Mouse (Mus musculus): ENCODE data around the gene Bicdl1. TPM values are rescaled to one million over a fixed set of nuclear protein-coding genes. Genes with fewer than 3 reads are reported as not detected.

Bicdl1 gene
- polyA plus RNA-seq, 2 experiments: 0.98 to 2.1 TPM

DNA sequence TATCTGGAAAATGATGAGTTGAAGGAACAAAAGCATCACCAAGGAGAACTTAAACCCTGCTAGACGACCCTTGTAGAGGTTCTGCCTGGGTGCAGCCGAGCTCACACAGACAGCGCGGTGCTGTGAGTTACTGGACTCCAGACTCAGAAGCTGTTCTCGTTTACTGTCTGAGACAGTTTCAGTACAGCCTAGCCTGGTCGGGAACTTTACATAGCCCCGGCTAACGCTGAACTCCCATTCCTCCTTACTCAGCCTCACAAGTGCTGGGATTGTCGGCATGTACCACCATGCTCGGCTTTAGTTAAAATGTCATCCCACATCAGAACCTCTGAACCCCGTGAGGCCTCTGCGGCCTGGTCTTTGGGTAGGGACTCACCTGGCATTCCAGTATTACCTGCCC, 62.4 kb downstream of the Bicdl1 start:
- H3K36me3 ChIP-seq (replicated peaks; ENCODE audit: control insufficient read depth, insufficient read depth, low read depth): no peaks in the 10 kb centered on the region
- no peak for DNase-seq (ENCODE audit: low read depth in 3 of 3, low spot score in 3 of 3)

DNA sequence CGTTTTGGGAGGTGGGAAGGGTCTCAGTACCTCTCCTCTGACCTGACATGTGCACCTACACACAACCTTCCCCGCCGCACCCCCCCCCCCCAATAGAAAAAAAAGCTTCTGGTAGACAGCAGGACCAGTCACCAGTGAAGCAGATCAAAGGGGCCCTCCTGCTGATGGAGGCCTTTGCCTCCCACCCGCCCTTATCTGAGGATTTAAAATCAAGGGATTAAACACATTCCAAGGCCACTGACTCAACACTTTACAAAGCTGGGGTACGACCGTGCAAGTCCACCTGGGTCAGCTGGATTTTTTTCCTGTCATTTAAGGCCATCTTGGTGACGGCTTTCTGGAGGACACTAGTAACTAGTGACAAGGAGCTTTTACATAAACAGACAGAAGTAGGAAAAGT, 63.5 kb downstream of the Bicdl1 start:
- Histone ChIP-seq H3K4me3 (ENCODE audit: insufficient read depth in 1 of 2, low read depth in 2 of 2, low read length in 2 of 2) (no peak overlapping the region), H3K27ac (no peak overlapping the region), H3K4me2 (ENCODE audit: low read depth) (no peak overlapping the region), H3K27me3 (ENCODE audit: control insufficient read depth, insufficient read depth, low read length) (no peaks in the 10 kb centered on the region), H3K4me1 (replicated peaks; ENCODE audit: control insufficient read depth in 2 of 2, insufficient read depth in 2 of 2, low read length in 1 of 2) (no peaks in the 10 kb centered on the region), H3K9ac (replicated peaks) (no peak overlapping the region), H3K36me3 (replicated peaks; ENCODE audit: control insufficient read depth, insufficient read depth, low read depth) (no peaks in the 10 kb centered on the region), H3K9me3 (ENCODE audit: control insufficient read depth, low read length) (no peaks in the 10 kb centered on the region)
- DNase-seq (ENCODE audit: low read depth in 3 of 3, low spot score in 3 of 3) (no peak), ATAC-seq (ENCODE audit: insufficient read depth) (no peak)
- 35% methylated on average over 7 of the region's 7 CpGs for WGBS (ENCODE audit: insufficient replicate concordance)
- no peak for TF ChIP-seq EP300 (IDR thresholded peaks at IDR 0.05; ENCODE audit: low read depth)
- no peak for TF ChIP-seq CTCF (IDR thresholded peaks at IDR 0.05; ENCODE audit: low read depth)

More for the DNA sequence above, 62.4 kb downstream of the Bicdl1 start:
- ATAC-seq (ENCODE audit: insufficient read depth): no peak
- H3K27me3 ChIP-seq (ENCODE audit: control insufficient read depth, insufficient read depth, low read length): no peaks in the 10 kb centered on the region
- no peak overlapping the region for H3K4me3 ChIP-seq (ENCODE audit: insufficient read depth in 1 of 2, low read depth in 2 of 2, low read length in 2 of 2)
- TF ChIP-seq EP300 (IDR thresholded peaks at IDR 0.05; ENCODE audit: low read depth) (no peak), CTCF (IDR thresholded peaks at IDR 0.05; ENCODE audit: low read depth) (no peak)
- H3K4me1 ChIP-seq (replicated peaks; ENCODE audit: control insufficient read depth in 2 of 2, insufficient read depth in 2 of 2, low read length in 1 of 2): no peaks in the 10 kb centered on the region
- no peaks in the 10 kb centered on the region for H3K9me3 ChIP-seq (ENCODE audit: control insufficient read depth, low read length)
- H3K4me2 ChIP-seq (ENCODE audit: low read depth): no peak overlapping the region
- no peak overlapping the region for H3K27ac ChIP-seq
- no peak overlapping the region for H3K9ac ChIP-seq (replicated peaks)
- 75% methylated on average over 12 of the region's 12 CpGs for WGBS (ENCODE audit: insufficient replicate concordance)

DNA sequence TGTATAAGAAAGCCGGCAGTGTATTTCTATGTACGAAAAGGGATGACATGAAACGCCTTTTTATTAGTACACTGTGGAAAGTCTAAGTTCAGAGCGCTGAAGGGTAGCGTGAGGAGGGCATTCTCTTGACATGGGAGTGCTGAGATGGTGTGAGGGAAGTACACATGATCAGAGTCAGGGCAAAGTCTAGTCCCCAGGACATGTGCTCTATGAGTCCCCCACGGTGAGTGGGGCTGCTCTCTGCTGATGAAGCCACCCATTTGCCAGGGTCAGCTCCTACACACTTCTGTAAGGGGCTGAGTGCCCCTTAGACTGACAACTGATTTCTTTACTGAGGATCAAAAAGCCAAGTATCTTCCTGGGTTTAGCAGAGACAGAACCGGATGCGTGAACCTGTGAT, 64.2 kb downstream of the Bicdl1 start:
- WGBS (ENCODE audit: insufficient replicate concordance): 64% methylated on average over 8 of the region's 8 CpGs
- H3K4me2 ChIP-seq (ENCODE audit: low read depth): no peak overlapping the region
- no peaks in the 10 kb centered on the region for H3K36me3 ChIP-seq (replicated peaks; ENCODE audit: control insufficient read depth, insufficient read depth, low read depth)
- ATAC-seq (ENCODE audit: insufficient read depth) (no peak), DNase-seq (ENCODE audit: low read depth in 3 of 3, low spot score in 3 of 3) (no peak)
- no peaks in the 10 kb centered on the region for H3K9me3 ChIP-seq (ENCODE audit: control insufficient read depth, low read length)
- H3K27ac ChIP-seq: no peak overlapping the region
- H3K27me3 ChIP-seq (ENCODE audit: control insufficient read depth, insufficient read depth, low read length): no peaks in the 10 kb centered on the region
- no peak overlapping the region for H3K4me3 ChIP-seq (ENCODE audit: insufficient read depth in 1 of 2, low read depth in 2 of 2, low read length in 2 of 2)
- TF ChIP-seq EP300 (IDR thresholded peaks at IDR 0.05; ENCODE audit: low read depth) (no peak), CTCF (IDR thresholded peaks at IDR 0.05; ENCODE audit: low read depth) (no peak)
- H3K9ac ChIP-seq (replicated peaks): no peak overlapping the region
- no peaks in the 10 kb centered on the region for H3K4me1 ChIP-seq (replicated peaks; ENCODE audit: control insufficient read depth in 2 of 2, insufficient read depth in 2 of 2, low read length in 1 of 2)

DNA sequence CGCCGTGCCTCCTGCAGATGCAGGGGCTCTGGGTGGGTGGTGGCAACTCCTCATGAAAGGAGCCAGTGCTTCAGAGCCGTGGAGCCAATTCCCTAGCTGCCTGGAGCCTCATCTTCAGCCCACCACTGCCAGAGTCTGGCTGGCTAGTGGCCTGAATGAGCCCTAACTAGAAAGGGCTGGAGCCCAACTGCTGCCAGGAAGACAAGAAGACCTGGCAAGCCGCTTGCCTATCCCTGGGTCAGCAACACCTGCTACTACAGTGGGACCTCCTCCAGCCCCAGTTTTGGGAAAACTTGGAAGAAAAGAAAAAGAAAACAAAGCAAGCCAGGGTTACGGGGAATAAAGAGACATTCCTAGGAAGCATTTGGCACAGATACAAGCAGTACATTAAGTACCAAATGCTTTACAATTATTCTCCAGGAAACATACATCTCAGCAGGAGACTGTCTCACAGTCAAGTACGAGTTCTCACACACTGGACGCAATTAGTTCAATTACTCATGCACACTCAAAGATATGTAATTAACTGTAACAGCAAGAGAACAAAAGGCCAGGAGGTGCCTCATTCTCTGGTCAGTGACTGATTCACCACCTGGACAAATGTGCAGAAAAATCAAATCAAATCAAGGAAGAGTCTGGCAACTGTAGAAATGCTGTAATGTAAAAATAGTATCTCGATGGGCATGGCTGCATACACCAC, 64.9 kb downstream of the Bicdl1 start:
- Histone ChIP-seq H3K9ac (replicated peaks) (no peak overlapping the region), H3K27me3 (ENCODE audit: control insufficient read depth, insufficient read depth, low read length) (no peaks in the 10 kb centered on the region), H3K4me1 (replicated peaks; ENCODE audit: control insufficient read depth in 2 of 2, insufficient read depth in 2 of 2, low read length in 1 of 2) (no peaks in the 10 kb centered on the region), H3K36me3 (replicated peaks; ENCODE audit: control insufficient read depth, insufficient read depth, low read depth) (no peaks in the 10 kb centered on the region), H3K27ac (no peak overlapping the region), H3K4me3 (ENCODE audit: insufficient read depth in 1 of 2, low read depth in 2 of 2, low read length in 2 of 2) (no peak overlapping the region), H3K4me2 (ENCODE audit: low read depth) (no peak overlapping the region), H3K9me3 (ENCODE audit: control insufficient read depth, low read length) (no peaks in the 10 kb centered on the region)
- DNase-seq (ENCODE audit: low read depth in 3 of 3, low spot score in 3 of 3) (no peak), ATAC-seq (ENCODE audit: insufficient read depth) (no peak)
- WGBS (ENCODE audit: insufficient replicate concordance): 54% methylated on average over 8 of the region's 8 CpGs
- TF ChIP-seq EP300 (IDR thresholded peaks at IDR 0.05; ENCODE audit: low read depth) (no peak), CTCF (IDR thresholded peaks at IDR 0.05; ENCODE audit: low read depth) (no peak)

DNA sequence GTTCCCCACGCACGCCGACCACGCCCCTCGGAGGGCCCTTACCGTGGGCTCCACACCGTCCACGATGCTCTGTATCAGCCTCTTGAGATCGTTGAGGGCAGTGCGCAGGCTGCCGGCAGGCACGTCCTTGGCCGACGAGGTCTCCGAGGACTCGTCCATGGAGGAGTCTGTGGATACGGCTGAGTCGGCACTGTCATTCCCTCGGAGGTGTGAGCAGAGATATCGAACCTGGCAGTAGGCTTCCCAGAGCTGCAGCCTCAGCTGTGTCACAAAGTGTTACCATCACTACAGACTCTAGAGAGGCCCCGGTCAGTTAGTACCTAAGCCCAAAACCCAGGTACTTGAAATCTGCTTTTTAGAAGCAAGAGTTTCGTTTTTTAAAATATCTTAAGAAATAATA, 68.8 kb downstream of the Bicdl1 start:
- no peak for DNase-seq (ENCODE audit: low read depth in 3 of 3, low spot score in 3 of 3)
- no peak overlapping the region for H3K27ac ChIP-seq
- H3K4me1 ChIP-seq (replicated peaks; ENCODE audit: control insufficient read depth in 2 of 2, insufficient read depth in 2 of 2, low read length in 1 of 2): no peaks in the 10 kb centered on the region
- 77% methylated on average over 22 of the region's 22 CpGs for WGBS (ENCODE audit: insufficient replicate concordance)
- H3K9ac ChIP-seq (replicated peaks): no peak overlapping the region
- no peak for ATAC-seq (ENCODE audit: insufficient read depth)
- H3K36me3 ChIP-seq (replicated peaks; ENCODE audit: control insufficient read depth, insufficient read depth, low read depth): no peaks in the 10 kb centered on the region
- H3K27me3 ChIP-seq (ENCODE audit: control insufficient read depth, insufficient read depth, low read length): no peaks in the 10 kb centered on the region
- no peaks in the 10 kb centered on the region for H3K9me3 ChIP-seq (ENCODE audit: control insufficient read depth, low read length)
- TF ChIP-seq EP300 (IDR thresholded peaks at IDR 0.05; ENCODE audit: low read depth) (no peak), CTCF (IDR thresholded peaks at IDR 0.05; ENCODE audit: low read depth) (no peak)
- no peak overlapping the region for H3K4me2 ChIP-seq (ENCODE audit: low read depth)
- H3K4me3 ChIP-seq (ENCODE audit: insufficient read depth in 1 of 2, low read depth in 2 of 2, low read length in 2 of 2): no peak overlapping the region

Data from liver, embryonic 14.5 days (tissue).